21 mouse cellular contexts compared by ENCODE assay signal in genomic region chr11:70658942-70659341, GRCm38 (mm10). TPM values are rescaled to one million over a fixed set of nuclear protein-coding genes. Genes with fewer than 3 reads are reported as not detected.
A peak's percentile ranks its signal among the peaks of the same experiment; 100 is the strongest.
DNase-seq lines count a peak whose midpoint lies in the region; ATAC-seq and TF ChIP-seq lines count a peak whose summit lies in the region.
"Had no signal": no experiment of that assay in that cellular context is flagged by ENCODE, and none has a peak within 500 bp of the region (broad histone marks: within the 10 kb centered on the region; RNA-seq: fewer than 3 reads in every experiment).

No protein-coding gene starts in this region.

- ATAC-seq in heart, embryonic 16.5 days (replicated peaks; ENCODE audit: extremely low read depth, insufficient read depth, low FRiP score): no peak
- no peak for ATAC-seq in midbrain, embryonic 14.5 days (ENCODE audit: low FRiP score, low TSS enrichment)
- ATAC-seq: activated CD4-positive, CD25-positive, alpha-beta regulatory T cell, adult 4 months; hindbrain, embryonic 16.5 days had no signal

- TF ChIP-seq CTCF in heart, adult 2 months (IDR thresholded peaks at IDR 0.05): no peak

- H3K79me2 ChIP-seq in heart, adult 2 months (replicated peaks; ENCODE audit: control insufficient read depth, insufficient read depth, low read length): peaks cover 4% of the 10 kb centered on the region

- WGBS in heart, adult 2 months: 58% methylated on average over 8 of the region's 8 CpGs
- WGBS in heart, embryonic 16.5 days: 62% methylated on average over 8 of the region's 8 CpGs
- 75% methylated on average over 8 of the region's 8 CpGs for WGBS in limb, embryonic 10.5 days
- WGBS in midbrain, embryonic 14.5 days: 86% methylated on average over 8 of the region's 8 CpGs

- no peaks in the 10 kb centered on the region for H3K27me3 ChIP-seq in heart, adult 2 months (ENCODE audit: control insufficient read depth, insufficient read depth, low read length)
- H3K27me3 ChIP-seq in heart, embryonic 16.5 days (ENCODE audit: control insufficient read depth, insufficient read depth, low read length): no peaks in the 10 kb centered on the region
- H3K27me3 ChIP-seq in limb, embryonic 10.5 days (ENCODE audit: low read depth, poor library complexity, severe bottlenecking): no peaks in the 10 kb centered on the region
- no peaks in the 10 kb centered on the region for H3K27me3 ChIP-seq in midbrain, embryonic 14.5 days (ENCODE audit: control insufficient read depth, insufficient read depth, low read length)

- no peak for TF ChIP-seq POLR2A in heart, adult 2 months (IDR thresholded peaks at IDR 0.05; ENCODE audit: insufficient read depth, low read depth, low read length)

- H3K27ac ChIP-seq in heart, adult 2 months: peak overlapping the region; percentile 99; the same call in 1 of the 2 replicates
- H3K27ac ChIP-seq in heart, embryonic 16.5 days (ENCODE audit: low read length): peak overlapping the region; percentile 96; the same call in 1 of the 2 replicates
- H3K27ac ChIP-seq in limb, embryonic 10.5 days: peak overlapping the region; percentile 97
- H3K27ac ChIP-seq in midbrain, embryonic 14.5 days (replicated peaks; ENCODE audit: low read depth, low read length): no peak overlapping the region
- H3K27ac ChIP-seq: forebrain, embryonic 12.5 days; kidney, postnatal 0 days; stomach, postnatal 0 days had no signal

- H3K4me2 ChIP-seq in heart, embryonic 16.5 days (ENCODE audit: low read depth, low read length): peak overlapping the region; percentile 92
- H3K4me2 ChIP-seq in midbrain, embryonic 14.5 days (ENCODE audit: low read length): no peak overlapping the region
- H3K4me2 ChIP-seq: forebrain, embryonic 12.5 days had no signal

- peak overlapping the region; percentile 38; the same call in 1 of the 2 replicates for H3K9ac ChIP-seq in heart, adult 2 months (ENCODE audit: low read depth, low read length)
- H3K9ac ChIP-seq in heart, embryonic 16.5 days (ENCODE audit: low read length): peak overlapping the region; percentile 78
- H3K9ac ChIP-seq in midbrain, embryonic 14.5 days (replicated peaks; ENCODE audit: low read length): no peak overlapping the region

- intact Hi-C loops in heart, adult 2 months (cut with DNase I): no loop called here
- intact Hi-C loops in heart, postnatal 25 days (cut with DNase I): loop anchor here (10.0 kb wide), 1 partner anchor 644 kb away; the partner anchor contains the start of genes Acadvl and Dlg4

- H3K4me3 ChIP-seq in heart, adult 2 months: peak overlapping the region; percentile 47; the same call in 1 of the 2 replicates
- peak overlapping the region; percentile 74 for H3K4me3 ChIP-seq in heart, embryonic 16.5 days (ENCODE audit: low read length)
- no peak overlapping the region for H3K4me3 ChIP-seq in limb, embryonic 10.5 days
- H3K4me3 ChIP-seq in midbrain, embryonic 14.5 days (replicated peaks; ENCODE audit: low read depth, low read length): no peak overlapping the region
- H3K4me3 ChIP-seq: forebrain, embryonic 12.5 days had no signal

- H3K4me1 ChIP-seq in heart, adult 2 months (ENCODE audit: control insufficient read depth, insufficient read depth, low read length): no peaks in the 10 kb centered on the region
- peaks cover 24% of the 10 kb centered on the region for H3K4me1 ChIP-seq in heart, embryonic 16.5 days (ENCODE audit: control insufficient read depth, insufficient read depth, low read length)
- H3K4me1 ChIP-seq in limb, embryonic 10.5 days: peaks cover 42% of the 10 kb centered on the region
- H3K4me1 ChIP-seq in midbrain, embryonic 14.5 days (ENCODE audit: control insufficient read depth, insufficient read depth, low read length): peaks cover 14% of the 10 kb centered on the region

- H3K9me3 ChIP-seq in heart, embryonic 16.5 days (replicated peaks; ENCODE audit: control insufficient read depth, low read length): no peaks in the 10 kb centered on the region
- H3K9me3 ChIP-seq in limb, embryonic 10.5 days (replicated peaks): no peaks in the 10 kb centered on the region
- H3K9me3 ChIP-seq in midbrain, embryonic 14.5 days (ENCODE audit: control insufficient read depth, low read length): no peaks in the 10 kb centered on the region
- H3K9me3 ChIP-seq: forebrain, embryonic 12.5 days had no signal

- no peak for TF ChIP-seq EP300 in heart, adult 2 months (IDR thresholded peaks at IDR 0.05; ENCODE audit: insufficient read depth, low read depth, low read length)

- no peak for DNase-seq in heart, adult 2 months
- DNase-seq in heart, postnatal 25 days (ENCODE audit: low spot score): no peak
- DNase-seq in heart, adult 18-20 months: no peak
- peak; percentile 87 for DNase-seq in R1 (ENCODE audit: low read depth, low spot score)
- DNase-seq in limb, embryonic 10.5 days (ENCODE audit: low spot score): no peak
- no peak for DNase-seq in T-cell, adult 2 months (ENCODE audit: low spot score)
- no peak for DNase-seq in midbrain, embryonic 14.5 days
- DNase-seq: adrenal gland, postnatal 14 days; cerebellum, adult 11 months; cerebellum, postnatal 10 days; kidney, adult 18-20 months; layer of hippocampus, postnatal 36 days; liver; lung, postnatal 14 days; right cerebral cortex, postnatal 4 days had no signal

- peaks cover 12% of the 10 kb centered on the region for H3K36me3 ChIP-seq in heart, adult 2 months (ENCODE audit: control insufficient read depth, insufficient read depth, low read length)
- peaks cover 22% of the 10 kb centered on the region for H3K36me3 ChIP-seq in heart, embryonic 16.5 days (ENCODE audit: control insufficient read depth, insufficient read depth)
- H3K36me3 ChIP-seq in limb, embryonic 10.5 days: peaks cover 52% of the 10 kb centered on the region
- H3K36me3 ChIP-seq in midbrain, embryonic 14.5 days (ENCODE audit: control insufficient read depth, insufficient read depth, low read length): peaks cover 26% of the 10 kb centered on the region

RNA-seq across cellular contexts. Expression of gene Eno3, which starts 1.9 kb away (rescaled TPM):
- 1,000 to 10,000 TPM; 1,523 to 1,659 TPM for total RNA-seq in heart, adult 2 months (2021)
- 1,222 and 1,919 TPM in 2 replicates for polyA plus RNA-seq in heart, adult 2 months (2012; rRNA removed)
- 1,000 to 10,000 TPM; 2,028 to 2,111 TPM for total RNA-seq in heart, postnatal 25 days (2021)
- 578 and 593 TPM in 2 replicates for polyA plus RNA-seq in heart, embryonic 16.5 days (2015; fragmentation: Nextera tagmentation; extraction: Ambion mirVana)
- total RNA-seq in heart, adult 18-20 months (2021): 1,000 to 10,000 TPM; 1,596 to 1,839 TPM
- 67.8 and 75.6 TPM in 2 replicates for polyA plus RNA-seq in limb, embryonic 10.5 days (2016; fragmentation: Nextera tagmentation; extraction: Ambion mirVana)
- polyA plus RNA-seq in midbrain, embryonic 14.5 days (2014; fragmentation: Nextera tagmentation; extraction: Ambion mirVana): 8.5 and 8.7 TPM in 2 replicates

RNA-seq across cellular contexts. Expression of gene Pfn1, which starts 4.5 kb away (rescaled TPM):
- 100 to 1,000 TPM; 270 to 280 TPM for total RNA-seq in heart, adult 2 months (2021)
- polyA plus RNA-seq in heart, adult 2 months (2012; rRNA removed): 439 and 479 TPM in 2 replicates
- 100 to 1,000 TPM; 290 to 310 TPM for total RNA-seq in heart, postnatal 25 days (2021)
- 1,225 and 1,312 TPM in 2 replicates for polyA plus RNA-seq in heart, embryonic 16.5 days (2015; fragmentation: Nextera tagmentation; extraction: Ambion mirVana)
- total RNA-seq in heart, adult 18-20 months (2021): 100 to 1,000 TPM; 303 to 305 TPM
- polyA plus RNA-seq in limb, embryonic 10.5 days (2016; fragmentation: Nextera tagmentation; extraction: Ambion mirVana): 2,132 and 2,568 TPM in 2 replicates
- polyA plus RNA-seq in midbrain, embryonic 14.5 days (2014; fragmentation: Nextera tagmentation; extraction: Ambion mirVana): 661 and 672 TPM in 2 replicates

RNA-seq across cellular contexts. Expression of gene Spag7, which starts 10.3 kb away (rescaled TPM):
- total RNA-seq in heart, adult 2 months (2021): 10 to 100 TPM; 82.8 to 99.4 TPM
- 72.9 and 87.8 TPM in 2 replicates for polyA plus RNA-seq in heart, adult 2 months (2012; rRNA removed)
- 10 to 100 TPM; 89.8 to 99.5 TPM for total RNA-seq in heart, postnatal 25 days (2021)
- polyA plus RNA-seq in heart, embryonic 16.5 days (2015; fragmentation: Nextera tagmentation; extraction: Ambion mirVana): 186 and 191 TPM in 2 replicates
- 10 to 100 TPM; 89.3 to 93.9 TPM for total RNA-seq in heart, adult 18-20 months (2021)
- polyA plus RNA-seq in limb, embryonic 10.5 days (2016; fragmentation: Nextera tagmentation; extraction: Ambion mirVana): 182 and 196 TPM in 2 replicates
- polyA plus RNA-seq in midbrain, embryonic 14.5 days (2014; fragmentation: Nextera tagmentation; extraction: Ambion mirVana): 101 and 132 TPM in 2 replicates

RNA-seq across cellular contexts. Expression of gene Slc25a11, which starts 11.7 kb away (rescaled TPM):
- 100 to 1,000 TPM; 532 to 626 TPM for total RNA-seq in heart, adult 2 months (2021)
- polyA plus RNA-seq in heart, adult 2 months (2012; rRNA removed): 632 and 932 TPM in 2 replicates
- total RNA-seq in heart, postnatal 25 days (2021): 100 to 1,000 TPM; 550 to 562 TPM
- polyA plus RNA-seq in heart, embryonic 16.5 days (2015; fragmentation: Nextera tagmentation; extraction: Ambion mirVana): 346 and 351 TPM in 2 replicates
- 100 to 1,000 TPM; 619 to 711 TPM for total RNA-seq in heart, adult 18-20 months (2021)
- polyA plus RNA-seq in limb, embryonic 10.5 days (2016; fragmentation: Nextera tagmentation; extraction: Ambion mirVana): 136 and 160 TPM in 2 replicates
- 158 and 171 TPM in 2 replicates for polyA plus RNA-seq in midbrain, embryonic 14.5 days (2014; fragmentation: Nextera tagmentation; extraction: Ambion mirVana)

RNA-seq across cellular contexts. Expression of gene Rnf167, which starts 11.9 kb away (rescaled TPM):
- 10 to 100 TPM; 50.8 to 58.7 TPM for total RNA-seq in heart, adult 2 months (2021)
- 65.0 and 80.9 TPM in 2 replicates for polyA plus RNA-seq in heart, adult 2 months (2012; rRNA removed)
- total RNA-seq in heart, postnatal 25 days (2021): 10 to 100 TPM; 48.0 to 54.0 TPM
- 80.3 and 80.9 TPM in 2 replicates for polyA plus RNA-seq in heart, embryonic 16.5 days (2015; fragmentation: Nextera tagmentation; extraction: Ambion mirVana)
- total RNA-seq in heart, adult 18-20 months (2021): 10 to 100 TPM; 51.4 to 63.0 TPM
- 85.0 and 104 TPM in 2 replicates for polyA plus RNA-seq in limb, embryonic 10.5 days (2016; fragmentation: Nextera tagmentation; extraction: Ambion mirVana)
- 95.9 and 104 TPM in 2 replicates for polyA plus RNA-seq in midbrain, embryonic 14.5 days (2014; fragmentation: Nextera tagmentation; extraction: Ambion mirVana)

Comparison
In these comparisons a context has a peak if more than half of its experiments do, and no peak if none do; other contexts are left out.
1. H3K4me3 ChIP-seq: peak in heart, adult 2 months (single experiment) and heart, embryonic 16.5 days (single experiment); none in limb, embryonic 10.5 days (single experiment) and midbrain, embryonic 14.5 days (single experiment).